Mouse (Mus musculus): ENCODE measurements around the gene Chrna3. TPM values are rescaled to one million over a fixed set of nuclear protein-coding genes. Genes with fewer than 3 reads are reported as not detected.

Chrna3 gene
- not detected for total RNA-seq (2023)

DNA sequence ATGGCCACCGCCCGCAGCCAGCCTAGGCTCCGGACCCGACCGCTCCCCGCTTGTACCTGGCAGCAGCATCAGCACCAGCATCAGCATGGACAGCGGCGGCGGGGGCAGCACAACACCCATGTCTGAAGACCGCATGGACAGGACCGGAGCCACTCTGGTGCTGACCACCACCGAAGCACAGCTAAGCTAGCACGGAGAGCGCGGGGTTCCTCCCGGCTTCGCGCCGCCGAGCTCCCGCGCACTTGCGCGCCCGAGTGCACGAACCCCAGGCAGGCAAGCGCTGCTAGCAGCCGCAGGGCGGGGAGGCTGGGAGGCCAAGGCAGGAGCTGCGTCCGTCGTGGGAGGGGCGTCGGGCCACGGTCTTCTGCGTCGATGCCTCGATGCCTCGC is at the start of gene Chrna3:
Gene Chrna3 (minus strand): TSS at position 288 of the 389 bp plus-strand sequence.

DNA sequence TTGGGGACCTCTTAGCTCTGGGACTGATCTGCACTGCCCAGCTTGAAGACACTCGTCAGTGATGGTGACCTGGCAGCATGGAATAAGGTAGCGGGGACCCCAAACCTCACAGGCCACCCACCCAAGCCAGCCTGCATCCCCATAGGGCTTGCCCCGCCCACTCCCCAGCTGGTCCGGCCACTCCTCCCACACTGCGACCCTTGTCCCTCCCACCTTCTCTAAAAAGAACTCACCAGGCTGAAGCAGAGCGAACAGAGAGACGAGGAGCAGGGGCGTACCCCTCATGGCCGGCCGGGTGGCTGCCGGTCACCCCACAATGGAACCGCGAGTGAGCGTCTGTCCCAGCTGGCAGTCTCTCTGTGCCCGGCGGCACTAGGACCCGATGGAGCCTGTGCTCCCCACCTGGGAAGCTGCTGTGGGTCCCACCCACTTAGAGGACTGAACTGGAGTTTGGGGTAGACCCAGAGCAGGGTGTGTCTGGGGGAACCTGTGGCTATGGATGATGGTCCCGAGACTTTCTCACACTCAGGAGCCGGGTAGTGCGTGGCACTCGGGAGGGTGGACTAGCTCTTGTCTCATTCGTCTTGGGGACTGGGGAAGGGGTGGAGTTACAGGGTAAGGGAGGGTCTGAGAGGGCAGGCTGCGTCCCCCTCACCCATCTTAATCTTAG is 22.0 kb upstream of the Chrna3 start, which contains the start of gene Chrnb4:
Gene Chrnb4 (minus strand): TSS at position 569 of the 670 bp plus-strand sequence.

DNA sequence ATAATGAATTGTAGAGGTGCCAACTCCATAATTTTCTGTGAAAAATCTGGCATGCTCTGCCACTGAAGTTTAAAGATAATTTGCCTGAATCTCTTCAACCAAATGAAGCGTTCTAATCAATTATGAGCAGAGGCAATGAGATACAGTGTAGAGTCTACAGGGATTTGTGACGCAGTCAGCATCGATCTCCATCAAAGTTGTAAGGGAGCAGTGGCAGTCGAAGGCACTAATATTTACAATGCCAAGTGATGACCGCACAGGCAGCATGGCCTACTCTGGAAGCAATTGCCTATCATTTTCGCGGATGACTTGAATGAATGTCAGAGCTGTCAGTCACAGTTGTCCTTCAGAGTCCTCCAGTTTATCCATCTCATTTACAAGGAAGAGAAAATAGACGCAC is 45.7 kb downstream of the Chrna3 start, which contains the start of gene Chrna5:
Gene Chrna5 (plus strand): TSS at position 207 of the 400 bp plus-strand sequence.

Other genes with a start within 250 kb of the Chrna3 start
- gene Ireb2, start 162.8 kb downstream of the Chrna3 start, total RNA-seq (2023) = 10 to 100 TPM; 41.5 to 48.4 TPM
- 1 to 10 TPM in 1 of 2 experiments, under 1 TPM in 1; 0.80 to 1.2 TPM for gene Hykk, start 109.3 kb downstream of the Chrna3 start, total RNA-seq (2023)
- 100 to 1,000 TPM; 109 to 110 TPM for gene Psma4, start 75.8 kb downstream of the Chrna3 start, total RNA-seq (2023)
- gene AY074887, start 75.6 kb downstream of the Chrna3 start, total RNA-seq (2023) = not detected
- gene Chrna5, start 45.7 kb downstream of the Chrna3 start, total RNA-seq (2023) = not detected
- gene Chrnb4, start 22.2 kb upstream of the Chrna3 start, total RNA-seq (2023) = not detected
- gene Ube2q2, start 122.3 kb upstream of the Chrna3 start, total RNA-seq (2023) = 10 to 100 TPM; 30.8 to 32.0 TPM
- 10 to 100 TPM; 42.8 to 44.9 TPM for gene Fbxo22, start 182.4 kb upstream of the Chrna3 start, total RNA-seq (2023)

Measured in T-cell, adult 66 days (primary cell).